Mouse (Mus musculus) olfactory bulb, adult 2 months (tissue): ENCODE measurements at regions not wholly inside any gene's neighbourhood (a gene's known extent, or its start where the extent isn't known, plus 50 kb on each side); places are given as distances from the start of the nearest gene placed in this dataset.
A peak's percentile ranks its signal among the peaks of the same experiment; 100 is the strongest.

Experiments used
- H3K27ac ChIP-seq: fragments of 200-500 bp; 2 replicates; pipeline ENCODE4 v1.5.1; 2012; ENCODE audit warnings: low read depth, low read length; ENCODE audit not compliant: insufficient read depth
- H3K4me1 ChIP-seq: fragments of 200-500 bp; 2 replicates; pipeline ENCODE4 v1.6.1; 2012; ENCODE audit warnings: low read length; ENCODE audit not compliant: control insufficient read depth, insufficient read depth
- H3K4me3 ChIP-seq: fragments of 200-500 bp; 2 replicates; pipeline ENCODE4 v1.5.1; 2012; ENCODE audit warnings: mild to moderate bottlenecking, low read depth, low read length, moderate library complexity; ENCODE audit not compliant: insufficient read depth
- CTCF ChIP-seq: fragments of 200-500 bp; IDR thresholded peaks from 2 replicates; pipeline ENCODE4 v1.5.1; 2012; ENCODE audit warnings: low read depth, mild to moderate bottlenecking, low read length, moderate library complexity; ENCODE audit not compliant: insufficient read depth
- POLR2A ChIP-seq: fragments of 200-500 bp; IDR thresholded peaks from 2 replicates; pipeline ENCODE4 v1.6.1; 2012; ENCODE audit warnings: mild to moderate bottlenecking, low read depth, low read length, moderate library complexity; ENCODE audit not compliant: insufficient read depth
- WGBS: fragments of 180-500 bp; shearing (Covaris S2); methylation state at CpG from one replicate; pipeline ENCODE4 v1.1.7; 2018; 5-methylcytosine and 5-hydroxymethylcytosine counted together

- Histone ChIP-seq H3K4me1 (peaks cover 23% of the 10 kb centered on the region), H3K4me3 (no peak overlapping the region), H3K27ac (no peak overlapping the region)
- 91% methylated on average over 7 of the region's 7 CpGs for WGBS
- no peak for TF ChIP-seq POLR2A
- no peak for TF ChIP-seq CTCF
These were observed 87.5 kb upstream of the Spaca7 start for GRCm38 (mm10) chr8:12485326-12485725.

- peak overlapping the region; percentile 75 for H3K27ac ChIP-seq
- TF ChIP-seq POLR2A (no peak), CTCF (no peak)
- WGBS, result 30% methylated on average over 22 of the region's 22 CpGs
- no peak overlapping the region for H3K4me3 ChIP-seq
- peaks cover 23% of the 10 kb centered on the region for H3K4me1 ChIP-seq
These were observed 86.3 kb upstream of the Spaca7 start for GRCm38 (mm10) chr8:12486331-12487061.

DNA sequence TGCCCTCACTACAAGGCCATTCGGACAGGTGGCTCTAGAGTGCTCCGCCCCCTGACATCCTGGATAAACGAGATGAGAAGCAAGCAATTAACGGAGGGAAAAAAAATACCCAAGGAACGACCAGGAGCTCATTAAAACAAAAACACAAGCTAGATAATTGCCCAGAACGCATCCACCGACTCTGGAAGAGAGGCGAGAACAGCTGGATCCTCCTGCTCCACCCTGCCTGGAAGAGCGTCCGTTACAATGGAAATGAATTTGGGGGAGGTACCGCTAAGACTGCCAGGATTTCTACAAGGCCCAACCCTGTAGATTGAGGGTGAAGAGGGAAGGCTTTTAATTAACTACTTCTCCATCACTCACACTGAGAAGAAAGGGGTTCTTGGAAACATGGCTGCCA lies 85.6 kb upstream of the Spaca7 start:
- Histone ChIP-seq H3K4me3 (no peak overlapping the region), H3K4me1 (peaks cover 21% of the 10 kb centered on the region), H3K27ac (peak overlapping the region; percentile 75)
- 24% methylated on average over 11 of the region's 11 CpGs for WGBS
- TF ChIP-seq POLR2A (no peak), CTCF (no peak)

DNA sequence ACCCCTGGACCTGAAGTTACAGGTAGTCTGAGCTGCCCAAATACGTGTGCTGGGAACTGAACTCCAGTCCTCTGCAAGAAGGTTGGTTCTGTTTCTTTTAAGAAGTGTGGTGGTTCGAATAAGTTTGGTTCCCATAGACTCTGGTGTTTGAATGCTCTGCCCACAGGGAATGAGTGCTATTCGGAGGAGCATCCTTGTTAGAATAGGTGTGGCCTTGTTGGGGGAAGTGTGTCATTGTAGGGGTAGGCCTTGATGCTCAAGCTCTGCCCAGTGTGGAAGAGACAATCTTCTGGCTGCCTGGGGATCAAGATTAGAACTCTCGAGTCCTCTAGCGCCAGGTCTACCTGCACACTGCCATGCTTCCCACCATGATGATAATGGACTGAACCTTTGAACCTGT lies 83.6 kb upstream of the Spaca7 start:
- 97% methylated on average over 5 of the region's 5 CpGs for WGBS
- TF ChIP-seq POLR2A (no peak), CTCF (no peak)
- H3K27ac ChIP-seq, result no peak overlapping the region
- peaks cover 25% of the 10 kb centered on the region for H3K4me1 ChIP-seq
- no peak overlapping the region for H3K4me3 ChIP-seq

GRCm38 (mm10) chr8:12491472-12491871 lies 81.4 kb upstream of the Spaca7 start:
- TF ChIP-seq CTCF (no peak), POLR2A (no peak)
- WGBS, result 40% methylated on average over 6 of the region's 6 CpGs
- Histone ChIP-seq H3K27ac (no peak overlapping the region), H3K4me3 (no peak overlapping the region), H3K4me1 (peaks cover 16% of the 10 kb centered on the region)

GRCm38 (mm10) chr8:12492461-12492860 lies 80.4 kb upstream of the Spaca7 start:
- Histone ChIP-seq H3K4me3 (no peak overlapping the region), H3K4me1 (peaks cover 7% of the 10 kb centered on the region; the same call in 1 of the 2 replicates), H3K27ac (no peak overlapping the region)
- TF ChIP-seq CTCF (no peak), POLR2A (no peak)
- 98% methylated on average over 2 of the region's 2 CpGs for WGBS

DNA sequence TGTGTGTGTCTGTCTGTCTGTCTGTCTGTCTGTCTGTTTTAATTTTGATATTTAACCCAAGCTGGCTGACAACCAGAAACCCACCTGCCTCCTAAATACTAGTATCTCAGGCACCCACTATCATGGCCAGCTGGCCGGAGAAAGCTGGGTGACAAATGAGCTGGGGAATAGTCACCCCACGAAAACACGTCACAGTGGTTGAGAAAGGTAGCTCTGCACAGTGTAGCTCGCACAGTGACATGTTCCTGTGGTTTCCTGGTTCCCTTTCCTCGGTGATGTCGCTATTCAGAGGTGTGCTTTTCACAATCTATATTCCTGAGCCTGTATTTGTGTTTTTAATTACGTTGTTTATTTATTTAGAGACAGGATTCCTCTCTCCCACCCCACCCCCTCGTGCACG lies 78.3 kb upstream of the Spaca7 start:
- Histone ChIP-seq H3K4me3 (no peak overlapping the region), H3K27ac (no peak overlapping the region), H3K4me1 (peaks cover 8% of the 10 kb centered on the region; the same call in 1 of the 2 replicates)
- TF ChIP-seq CTCF (no peak), POLR2A (no peak)
- 86% methylated on average over 9 of the region's 9 CpGs for WGBS

- 58% methylated on average over 6 of the region's 6 CpGs for WGBS
- Histone ChIP-seq H3K4me1 (peaks cover 11% of the 10 kb centered on the region), H3K27ac (no peak overlapping the region), H3K4me3 (no peak overlapping the region)
- TF ChIP-seq CTCF, result no peak
- TF ChIP-seq POLR2A, result no peak
These were observed 75.4 kb upstream of the Spaca7 start for GRCm38 (mm10) chr8:12497420-12497819.

DNA sequence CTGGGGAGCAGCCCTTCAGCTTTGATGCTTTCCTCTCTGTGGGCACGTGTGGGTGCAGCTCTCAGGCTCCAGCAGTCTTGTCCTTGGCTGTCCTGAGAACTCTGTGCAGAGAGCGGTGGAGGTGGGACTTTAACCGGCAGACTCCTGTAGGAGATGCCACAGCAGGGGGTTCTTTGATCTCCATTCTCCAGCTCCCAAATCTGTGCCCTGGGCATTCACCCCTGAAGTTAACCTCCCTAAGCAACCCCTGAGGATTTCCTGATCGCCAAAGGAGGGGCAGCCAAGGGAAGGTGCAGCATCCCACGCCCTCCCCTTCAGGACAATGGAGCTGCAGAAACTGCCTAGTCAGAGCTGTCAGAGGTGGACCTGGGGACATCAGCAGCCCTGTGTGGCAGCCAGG lies 73.2 kb upstream of the Spaca7 start:
- Histone ChIP-seq H3K4me3 (no peak overlapping the region), H3K27ac (no peak overlapping the region), H3K4me1 (peaks cover 16% of the 10 kb centered on the region)
- TF ChIP-seq CTCF, result no peak
- WGBS, result 68% methylated on average over 5 of the region's 5 CpGs
